Mouse (Mus musculus): ENCODE measurements around the gene Lifr.

Gene Lifr

GRCm38 (mm10) chr15:7128627-7129126 lies 38.3 kb downstream of the Lifr start:
- peak; percentile 64 for DNase-seq (ENCODE audit: low read depth, low spot score)

- peak; percentile 82 for DNase-seq (ENCODE audit: low read depth, low spot score)
Observed at GRCm38 (mm10) chr15:7129127-7129943, 38.9 kb downstream of the Lifr start.

GRCm38 (mm10) chr15:7129944-7130287 lies 39.5 kb downstream of the Lifr start:
- peak; percentile 67 for DNase-seq (ENCODE audit: low read depth, low spot score)

- DNase-seq (ENCODE audit: low read depth, low spot score) = no peak
Observed at GRCm38 (mm10) chr15:7130691-7131225, 40.3 kb downstream of the Lifr start.

GRCm38 (mm10) chr15:7132741-7133140 lies 42.3 kb downstream of the Lifr start:
- DNase-seq (ENCODE audit: low read depth, low spot score) = peak; percentile 93

GRCm38 (mm10) chr15:7134454-7135052 lies 44.1 kb downstream of the Lifr start:
- DNase-seq (ENCODE audit: low read depth, low spot score) = peak; percentile 84

GRCm38 (mm10) chr15:7135982-7136562 lies 45.7 kb downstream of the Lifr start:
- DNase-seq (ENCODE audit: low read depth, low spot score) = no peak

GRCm38 (mm10) chr15:7136912-7137311 lies 46.5 kb downstream of the Lifr start:
- no peak for DNase-seq (ENCODE audit: low read depth, low spot score)

GRCm38 (mm10) chr15:7137607-7138006 lies 47.2 kb downstream of the Lifr start:
- no peak for DNase-seq (ENCODE audit: low read depth, low spot score)

GRCm38 (mm10) chr15:7138471-7138870 lies 48.1 kb downstream of the Lifr start:
- no peak for DNase-seq (ENCODE audit: low read depth, low spot score)

- DNase-seq (ENCODE audit: low read depth, low spot score) = no peak
Observed at GRCm38 (mm10) chr15:7140322-7140721, 49.9 kb downstream of the Lifr start.

- no peak for DNase-seq (ENCODE audit: low read depth, low spot score)
Observed at GRCm38 (mm10) chr15:7141246-7141645, 50.8 kb downstream of the Lifr start.

- no peak for DNase-seq (ENCODE audit: low read depth, low spot score)
Observed at GRCm38 (mm10) chr15:7143689-7144170, 53.3 kb downstream of the Lifr start.

- DNase-seq (ENCODE audit: low read depth, low spot score) = no peak
Observed at GRCm38 (mm10) chr15:7144542-7144941, 54.1 kb downstream of the Lifr start.

- DNase-seq (ENCODE audit: low read depth, low spot score) = no peak
Observed at GRCm38 (mm10) chr15:7144942-7145341, 54.5 kb downstream of the Lifr start.

- no peak for DNase-seq (ENCODE audit: low read depth, low spot score)
Observed at GRCm38 (mm10) chr15:7145555-7145954, 55.1 kb downstream of the Lifr start.

- DNase-seq (ENCODE audit: low read depth, low spot score) = no peak
Observed at GRCm38 (mm10) chr15:7146529-7146928, 56.1 kb downstream of the Lifr start.

GRCm38 (mm10) chr15:7149796-7150195 lies 59.4 kb downstream of the Lifr start:
- DNase-seq (ENCODE audit: low read depth, low spot score) = peak; percentile 53

GRCm38 (mm10) chr15:7150591-7150990 lies 60.2 kb downstream of the Lifr start:
- no peak for DNase-seq (ENCODE audit: low read depth, low spot score)

GRCm38 (mm10) chr15:7152116-7152760 lies 61.8 kb downstream of the Lifr start:
- no peak for DNase-seq (ENCODE audit: low read depth, low spot score)

GRCm38 (mm10) chr15:7154010-7154736 lies 63.8 kb downstream of the Lifr start:
- DNase-seq (ENCODE audit: low read depth, low spot score) = no peak
